Mouse (Mus musculus) heart, postnatal 4 days (tissue): ENCODE results near the gene Degs2. TPM values are rescaled to one million over a fixed set of nuclear protein-coding genes. Genes with fewer than 3 reads are reported as not detected.
A peak's percentile ranks its signal among the peaks of the same experiment; 100 is the strongest.

Source experiments
- DNase-seq: peaks from one replicate; pipeline ENCODE4 v3.0.0; 2021
- microRNA-seq, 2 experiments: library from miRNA; unstranded; fragments of <30 nt; microRNA quantifications; one replicate each; pipeline ENCODE4 v1.2.0; 2021 to 2022
- total RNA-seq, 2 experiments: library from RNA; stranded (reverse); gene quantifications; 2 replicates each; pipeline ENCODE4 v1.2.3; 2021

Degs2 gene
- total RNA-seq, 2 experiments from 2014 or later, result not detected

GRCm38 (mm10) chr12:108651053-108651660, 51.0 kb downstream of the Degs2 start:
- DNase-seq, result peak; percentile 59

- no peak for DNase-seq
Observed at GRCm38 (mm10) chr12:108647784-108648183, 54.3 kb downstream of the Degs2 start.

- no peak for DNase-seq
Observed at GRCm38 (mm10) chr12:108646234-108646633, 55.9 kb downstream of the Degs2 start.

- DNase-seq, result no peak
Observed at GRCm38 (mm10) chr12:108642019-108642418, 60.1 kb downstream of the Degs2 start.

GRCm38 (mm10) chr12:108639126-108639525, 63.0 kb downstream of the Degs2 start:
- DNase-seq, result no peak

- DNase-seq, result no peak
Observed at GRCm38 (mm10) chr12:108637440-108637839, 64.7 kb downstream of the Degs2 start.

- DNase-seq, result no peak
Observed at GRCm38 (mm10) chr12:108635501-108635900, 66.6 kb downstream of the Degs2 start.

GRCm38 (mm10) chr12:108634031-108634430, 68.1 kb downstream of the Degs2 start:
- no peak for DNase-seq

- DNase-seq, result no peak
Observed at GRCm38 (mm10) chr12:108632501-108632900, 69.6 kb downstream of the Degs2 start.

- no peak for DNase-seq
Observed at GRCm38 (mm10) chr12:108630741-108631688, 71.1 kb downstream of the Degs2 start.

- DNase-seq, result no peak
Observed at GRCm38 (mm10) chr12:108629556-108629955, 72.6 kb downstream of the Degs2 start.

Small RNAs within 50 kb of the gene (microRNA-seq; reads per million reads assigned to microRNA genes)
- gene Gm23872 (0 reads per million in 2 experiments), gene Mir342 (3,124 to 3,986 reads per million in 2 experiments)

Other genes starting within 250 kb of the Degs2 start
- 100 to 1,000 TPM; 140 to 145 TPM for gene Evl, start 147.6 kb downstream of the Degs2 start, total RNA-seq
- gene Yy1, start 90.7 kb upstream of the Degs2 start, total RNA-seq, result 10 to 100 TPM; 39.6 to 40.5 TPM
- gene Slc25a29, start 133.6 kb upstream of the Degs2 start, total RNA-seq, result 1 to 10 TPM; 2.1 to 2.2 TPM
- 1 to 10 TPM; 7.1 to 7.5 TPM for gene Slc25a47, start 133.7 kb upstream of the Degs2 start, total RNA-seq
- 1 to 10 TPM; 4.2 to 5.2 TPM for gene Wdr25, start 191.3 kb upstream of the Degs2 start, total RNA-seq
- gene Wars, start 191.9 kb upstream of the Degs2 start, total RNA-seq, result 10 to 100 TPM; 48.1 to 49.0 TPM